Mouse (Mus musculus) liver, embryonic 13.5 days (tissue): ENCODE data around the gene Rnf121. TPM values are rescaled to one million over a fixed set of nuclear protein-coding genes. Genes with fewer than 3 reads are reported as not detected.

Experiments used
- ATAC-seq: fragments of 200-750 bp; cut with Nextera tagmentation; 2 replicates; pipeline ENCODE4 v1.8.0; 2017; ENCODE audit warnings: low read depth, mild to moderate bottlenecking, moderate number of reproducible peaks, moderate library complexity
- DNase-seq: peaks from one replicate; pipeline ENCODE4 v3.0.0; 2022
- H3K27ac ChIP-seq: fragments of 300-500 bp; sonication (generic); 2 replicates; pipeline ENCODE4 v1.5.1; 2015; ENCODE audit warnings: moderate library complexity, mild to moderate bottlenecking, inconsistent platforms
- H3K27me3 ChIP-seq: fragments of 300-500 bp; sonication (generic); 2 replicates; pipeline ENCODE4 v1.6.1; 2015; ENCODE audit warnings: mild to moderate bottlenecking, inconsistent platforms
- H3K36me3 ChIP-seq: fragments of 300-500 bp; sonication (generic); 2 replicates; pipeline ENCODE4 v1.6.1; 2015; ENCODE audit warnings: mild to moderate bottlenecking, inconsistent platforms
- H3K4me1 ChIP-seq: fragments of 300-500 bp; sonication (generic); replicated peaks from 2 replicates; pipeline ENCODE4 v1.6.1; 2015; ENCODE audit warnings: inconsistent platforms
- H3K4me2 ChIP-seq: fragments of 300-500 bp; sonication (generic); 2 replicates; pipeline ENCODE4 v1.6.1; 2015; ENCODE audit warnings: inconsistent platforms, mild to moderate bottlenecking, moderate library complexity
- H3K4me3 ChIP-seq: fragments of 300-500 bp; sonication (generic); replicated peaks from 2 replicates; pipeline ENCODE4 v1.5.1; 2015; ENCODE audit warnings: mild to moderate bottlenecking, inconsistent platforms
- H3K9ac ChIP-seq: fragments of 300-500 bp; sonication (generic); 2 replicates; pipeline ENCODE4 v1.6.1; 2015; ENCODE audit warnings: mild to moderate bottlenecking, inconsistent platforms
- H3K9me3 ChIP-seq: fragments of 300-500 bp; sonication (generic); replicated peaks from 2 replicates; pipeline ENCODE4 v1.6.1; 2016; ENCODE audit warnings: inconsistent platforms
- WGBS: fragments of 180-500 bp; shearing (Covaris S2); methylation state at CpG from one replicate; pipeline ENCODE4 v1.1.7; 2015; ENCODE audit not compliant: insufficient replicate concordance; 5-methylcytosine and 5-hydroxymethylcytosine counted together
- polyA plus RNA-seq: library from polyadenylated mRNA; unstranded; fragments of >200 nt; fragmentation: Nextera tagmentation; extraction: Ambion mirVana; gene quantifications from 2 replicates; pipeline ENCODE4 v1.2.1, GENCODE M21; 2015

Rnf121 gene
- polyA plus RNA-seq, 1 experiment from 2014 or later = 11.6 TPM

DNA sequence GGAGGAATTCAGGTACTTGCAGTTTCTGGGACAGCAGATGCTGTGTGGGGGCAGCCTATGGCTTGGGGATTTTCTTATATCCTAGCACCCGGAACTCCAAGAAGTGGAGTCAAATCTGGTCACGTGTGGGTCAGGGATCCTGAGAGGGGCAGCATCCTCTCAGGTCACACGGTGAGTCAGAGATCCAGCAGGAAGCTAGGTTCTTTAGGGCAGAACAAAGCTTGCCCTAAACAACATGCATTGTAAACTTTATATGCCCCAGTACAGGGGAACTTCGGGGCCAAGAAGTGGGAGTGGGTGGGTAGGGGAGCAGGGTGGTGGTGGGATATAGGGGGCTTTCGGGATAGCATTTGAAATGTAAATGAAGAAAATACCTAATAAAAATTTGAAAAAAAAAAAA is 35.6 kb upstream of the Rnf121 start:
- Histone ChIP-seq H3K27me3 (peaks cover 20% of the 10 kb centered on the region), H3K9me3 (no peaks in the 10 kb centered on the region), H3K4me1 (peaks cover 42% of the 10 kb centered on the region), H3K4me2 (0 out of 2 replicates have a peak overlapping the region, but pooled peaks have one; percentile 73), H3K27ac (no peak overlapping the region), H3K4me3 (0 out of 2 replicates have a peak overlapping the region, but pooled peaks have one; percentile 44), H3K9ac (no peak overlapping the region), H3K36me3 (no peaks in the 10 kb centered on the region)
- DNase-seq = no peak
- WGBS = 54% methylated on average over 5 of the region's 5 CpGs
- ATAC-seq = no peak

DNA sequence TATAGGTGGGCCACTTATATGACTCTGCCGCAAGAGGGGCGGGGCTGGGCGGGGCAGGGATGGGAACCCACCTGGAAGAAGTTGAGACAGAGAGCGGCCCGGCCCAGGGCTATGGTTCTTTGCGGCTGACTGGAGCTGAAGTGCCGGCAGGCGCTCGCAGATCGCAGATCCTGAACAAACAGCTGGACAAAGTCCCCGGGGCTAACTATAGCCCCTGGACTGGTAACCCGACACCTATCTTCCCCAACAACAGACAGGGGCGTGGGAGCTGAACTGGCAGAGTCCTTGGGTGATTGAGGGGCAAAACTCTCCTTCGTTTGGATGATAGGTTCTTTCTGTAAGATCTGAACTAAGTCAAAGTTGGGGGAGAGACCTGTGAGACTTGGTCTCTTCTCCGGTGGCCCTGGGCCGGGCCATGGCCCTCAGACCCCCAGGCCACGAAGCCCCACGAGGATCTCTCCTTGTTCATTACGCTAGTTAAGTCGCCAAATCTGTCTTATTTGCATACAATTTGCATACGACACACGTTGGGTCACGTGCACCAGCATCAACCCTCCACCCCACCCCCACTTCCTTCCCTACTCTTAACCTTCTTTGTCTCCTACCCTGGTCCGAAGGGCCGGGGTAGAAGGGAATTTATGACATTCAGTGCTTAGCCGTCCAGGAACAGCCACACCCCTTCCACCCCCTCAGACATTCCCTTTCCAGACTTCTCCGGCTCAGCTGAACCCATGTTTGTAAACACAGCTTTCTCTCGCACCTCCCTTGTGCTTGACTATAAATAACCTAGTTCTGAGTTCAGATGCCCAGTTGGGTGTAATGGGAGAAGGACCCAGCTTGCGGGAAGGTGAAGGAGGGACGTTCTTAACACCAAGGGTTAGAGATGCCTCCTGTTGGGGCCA is 34.7 kb upstream of the Rnf121 start:
- H3K27ac ChIP-seq = no peak overlapping the region
- H3K4me3 ChIP-seq = peak overlapping the region; percentile 44
- H3K36me3 ChIP-seq = no peaks in the 10 kb centered on the region
- no peak for DNase-seq
- peak; percentile 59 for ATAC-seq
- 6% methylated on average over 30 of the region's 30 CpGs for WGBS
- H3K4me1 ChIP-seq = peaks cover 42% of the 10 kb centered on the region
- H3K9ac ChIP-seq = peak overlapping the region; percentile 7
- no peaks in the 10 kb centered on the region for H3K9me3 ChIP-seq
- peaks cover 20% of the 10 kb centered on the region for H3K27me3 ChIP-seq
- H3K4me2 ChIP-seq = peak overlapping the region; percentile 73

DNA sequence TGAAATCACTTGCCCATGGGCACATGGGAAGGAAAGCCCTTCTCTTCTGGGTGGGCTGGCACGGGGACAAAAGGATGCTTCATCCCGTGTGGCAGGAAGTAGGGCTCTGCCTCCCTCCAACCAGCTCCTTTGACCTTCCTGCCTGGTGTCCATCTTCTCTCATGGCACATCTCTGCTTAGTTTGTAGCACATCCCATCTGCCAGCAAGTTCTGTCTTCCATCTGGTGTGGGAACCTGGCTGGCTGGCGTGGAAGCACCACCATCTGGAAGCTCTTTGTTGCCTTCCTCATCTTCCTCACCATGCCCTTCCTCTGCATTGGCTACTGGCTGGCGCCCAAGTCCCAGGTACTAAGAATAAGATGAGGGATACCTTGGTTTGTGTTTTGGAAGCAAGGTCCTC is 22.1 kb upstream of the Rnf121 start:
- 67% methylated on average over 4 of the region's 4 CpGs for WGBS
- H3K4me1 ChIP-seq = no peaks in the 10 kb centered on the region
- DNase-seq (no peak), ATAC-seq (no peak)
- no peak overlapping the region for H3K4me2 ChIP-seq
- no peak overlapping the region for H3K4me3 ChIP-seq
- no peak overlapping the region for H3K27ac ChIP-seq
- H3K9me3 ChIP-seq = no peaks in the 10 kb centered on the region
- no peak overlapping the region for H3K9ac ChIP-seq
- no peaks in the 10 kb centered on the region for H3K27me3 ChIP-seq
- peaks cover 24% of the 10 kb centered on the region for H3K36me3 ChIP-seq

DNA sequence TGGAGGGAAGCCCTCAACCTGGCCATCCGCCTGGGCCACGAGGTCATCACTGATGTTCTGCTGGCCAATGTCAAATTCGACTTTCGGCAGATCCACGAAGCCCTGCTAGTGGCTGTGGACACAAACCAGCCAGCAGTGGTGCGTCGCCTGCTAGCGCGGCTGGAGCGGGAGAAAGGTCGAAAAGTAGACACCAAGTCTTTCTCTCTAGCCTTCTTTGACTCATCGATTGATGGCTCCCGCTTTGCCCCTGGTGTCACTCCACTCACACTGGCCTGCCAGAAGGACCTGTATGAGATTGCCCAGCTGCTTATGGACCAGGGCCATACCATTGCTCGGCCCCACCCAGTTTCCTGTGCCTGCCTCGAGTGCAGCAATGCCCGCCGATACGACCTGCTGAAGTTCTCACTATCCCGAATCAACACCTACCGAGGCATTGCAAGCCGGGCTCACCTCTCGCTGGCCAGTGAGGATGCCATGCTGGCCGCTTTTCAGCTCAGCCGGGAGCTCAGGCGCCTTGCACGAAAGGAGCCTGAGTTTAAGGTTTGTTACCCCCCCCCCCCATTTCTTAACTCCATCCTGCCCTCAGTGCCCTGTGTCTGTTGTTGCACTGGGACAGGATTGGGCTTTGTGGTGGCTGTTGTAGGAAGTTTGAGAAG is 18.9 kb upstream of the Rnf121 start:
- H3K4me3 ChIP-seq = no peak overlapping the region
- no peak overlapping the region for H3K9ac ChIP-seq
- H3K4me1 ChIP-seq = no peaks in the 10 kb centered on the region
- H3K4me2 ChIP-seq = no peak overlapping the region
- H3K27me3 ChIP-seq = no peaks in the 10 kb centered on the region
- no peak for DNase-seq
- WGBS = 85% methylated on average over 26 of the region's 26 CpGs
- H3K9me3 ChIP-seq = no peaks in the 10 kb centered on the region
- H3K36me3 ChIP-seq = peaks cover 53% of the 10 kb centered on the region
- no peak for ATAC-seq
- H3K27ac ChIP-seq = no peak overlapping the region

DNA sequence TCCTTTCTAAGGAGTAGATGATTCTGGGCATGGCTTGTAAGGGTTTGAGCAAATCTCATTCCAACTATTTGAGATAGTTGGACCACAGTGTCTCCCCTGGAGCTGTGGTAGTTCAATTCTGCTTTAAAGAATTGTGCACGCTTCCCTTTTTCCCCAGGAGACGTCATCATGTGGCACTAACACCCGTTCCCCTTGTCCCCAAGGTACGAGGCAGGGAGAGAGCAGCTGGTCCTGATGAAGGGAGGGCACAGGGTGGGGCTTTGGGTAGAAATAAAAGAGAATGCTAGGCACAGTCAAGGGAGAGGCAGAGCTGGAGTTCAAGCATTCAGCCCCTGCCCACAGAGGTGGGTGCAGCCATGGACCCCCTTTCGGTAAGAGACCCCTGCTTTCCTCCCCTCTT is 17.5 kb upstream of the Rnf121 start, which contains the start of gene Trpc2:
Trpc2 (plus strand) TSS at position 301 of the 400 bp plus-strand sequence.
- no peak within 1 kb of the TSS for H3K9ac ChIP-seq
- H3K4me2 ChIP-seq = no peak within 1 kb of the TSS
- no peak within 1 kb of the TSS for H3K27ac ChIP-seq
- no peaks in the 10 kb centered on the region for H3K9me3 ChIP-seq
- 72% methylated on average over 5 of the region's 5 CpGs for WGBS
- DNase-seq (no peak), ATAC-seq (no peak)
- H3K36me3 ChIP-seq = peaks cover 64% of the 10 kb centered on the region
- no peaks in the 10 kb centered on the region for H3K27me3 ChIP-seq
- no peaks in the 10 kb centered on the region for H3K4me1 ChIP-seq
- no peak within 1 kb of the TSS for H3K4me3 ChIP-seq

DNA sequence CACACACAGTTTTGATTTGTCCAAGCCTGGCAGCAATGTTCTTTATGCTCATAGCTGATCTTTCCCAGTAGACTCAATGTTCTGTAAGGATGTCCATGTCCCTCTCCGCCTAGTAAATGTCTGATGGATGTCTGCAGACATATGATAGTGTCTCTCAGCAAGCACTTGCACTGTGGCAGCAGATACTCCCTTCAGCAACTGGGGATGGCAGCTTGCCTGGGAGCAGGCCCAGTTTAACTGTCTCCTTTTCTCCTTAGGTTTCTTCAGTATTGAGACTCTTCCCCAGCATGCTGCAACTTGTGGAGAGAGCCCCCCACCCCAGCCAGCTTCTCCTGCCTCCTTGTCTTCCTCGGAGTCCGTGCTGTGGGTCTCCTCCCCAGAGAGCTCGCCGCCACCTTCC is 16.5 kb upstream of the Rnf121 start:
- Histone ChIP-seq H3K9me3 (no peaks in the 10 kb centered on the region), H3K4me1 (no peaks in the 10 kb centered on the region), H3K27ac (no peak overlapping the region), H3K27me3 (no peaks in the 10 kb centered on the region), H3K4me3 (no peak overlapping the region), H3K4me2 (no peak overlapping the region), H3K36me3 (peaks cover 75% of the 10 kb centered on the region), H3K9ac (no peak overlapping the region)
- ATAC-seq = no peak
- WGBS = 81% methylated on average over 5 of the region's 5 CpGs
- DNase-seq = no peak

DNA sequence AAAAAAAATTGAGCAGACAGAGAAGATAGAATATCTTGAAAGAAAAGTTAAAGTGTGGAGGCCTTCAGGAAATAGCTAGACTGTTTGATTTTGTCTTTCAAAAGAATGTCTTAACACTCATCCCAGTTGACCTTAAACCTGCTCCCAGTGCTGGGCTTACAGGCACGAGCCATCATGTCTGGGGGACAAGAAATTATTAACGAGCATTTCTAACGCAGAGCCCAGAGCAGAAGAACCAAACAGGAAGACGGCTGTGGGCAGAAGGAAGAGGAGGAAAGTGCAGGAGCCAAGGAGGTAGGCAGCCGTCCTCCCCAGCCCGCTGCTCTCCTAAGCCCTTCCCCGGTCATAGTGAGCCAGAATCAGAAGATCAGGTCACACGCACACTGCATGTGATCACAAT is 15.0 kb upstream of the Rnf121 start:
- 80% methylated on average over 8 of the region's 8 CpGs for WGBS
- ATAC-seq = no peak
- no peak overlapping the region for H3K27ac ChIP-seq
- H3K36me3 ChIP-seq = peaks cover 88% of the 10 kb centered on the region
- no peaks in the 10 kb centered on the region for H3K9me3 ChIP-seq
- H3K4me2 ChIP-seq = no peak overlapping the region
- DNase-seq = no peak
- H3K4me3 ChIP-seq = no peak overlapping the region
- H3K9ac ChIP-seq = no peak overlapping the region
- H3K4me1 ChIP-seq = no peaks in the 10 kb centered on the region
- no peaks in the 10 kb centered on the region for H3K27me3 ChIP-seq

DNA sequence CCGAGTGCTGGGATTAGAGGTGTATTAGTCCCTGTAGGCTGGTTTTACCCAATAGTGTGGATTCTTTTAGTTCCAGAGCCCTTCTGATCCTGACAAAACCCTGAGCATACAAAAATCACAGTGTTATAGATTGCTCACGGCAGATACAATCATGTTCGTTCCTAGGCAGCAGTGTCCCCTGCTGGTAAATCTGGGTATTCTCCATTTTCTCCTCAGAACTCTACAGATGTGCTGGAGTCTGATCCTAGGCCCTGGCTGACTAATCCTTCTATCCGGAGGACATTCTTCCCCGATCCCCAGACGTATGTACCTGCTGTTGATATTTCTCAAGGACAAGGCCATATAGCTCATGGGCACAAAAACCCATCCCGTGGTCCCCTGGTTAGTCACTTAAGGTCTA is 13.2 kb upstream of the Rnf121 start:
- DNase-seq = no peak
- no peaks in the 10 kb centered on the region for H3K4me1 ChIP-seq
- ATAC-seq = no peak
- H3K27me3 ChIP-seq = no peaks in the 10 kb centered on the region
- no peak overlapping the region for H3K27ac ChIP-seq
- no peaks in the 10 kb centered on the region for H3K9me3 ChIP-seq
- H3K36me3 ChIP-seq = peaks cover 93% of the 10 kb centered on the region
- H3K4me2 ChIP-seq = no peak overlapping the region
- WGBS = 74% methylated on average over 7 of the region's 7 CpGs
- H3K4me3 ChIP-seq = no peak overlapping the region
- H3K9ac ChIP-seq = no peak overlapping the region

DNA sequence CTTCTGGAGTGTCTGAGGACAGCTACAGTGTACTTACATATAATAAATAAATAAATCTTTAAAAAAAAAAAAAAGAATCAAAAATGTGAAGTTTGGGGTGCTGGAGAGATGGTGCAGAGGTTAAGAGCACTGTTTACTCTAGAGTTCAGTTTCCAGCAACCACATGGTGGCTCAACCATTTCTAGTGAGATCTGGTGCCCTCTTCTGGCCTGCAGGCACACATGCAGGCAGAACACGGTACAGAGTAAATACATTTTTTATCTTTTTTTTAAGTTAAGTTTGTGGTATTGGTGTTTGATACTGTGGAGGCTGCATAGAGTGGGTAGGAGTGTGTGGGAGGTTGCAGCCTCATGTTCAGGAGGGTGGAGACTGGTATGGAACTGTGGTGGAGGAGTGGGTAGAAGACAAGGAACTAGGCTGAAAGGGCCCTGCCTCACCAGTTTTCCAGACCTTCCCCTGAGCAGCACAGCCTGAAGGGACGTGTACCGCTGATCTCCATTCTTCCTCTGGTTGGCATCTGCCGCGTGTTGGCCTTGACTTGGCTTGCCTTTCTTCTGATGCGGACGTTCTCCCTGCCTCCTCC is 11.5 kb upstream of the Rnf121 start:
- ATAC-seq (peak; percentile 36; the same call in 1 of the 2 replicates), DNase-seq (no peak)
- Histone ChIP-seq H3K4me1 (no peaks in the 10 kb centered on the region), H3K27me3 (no peaks in the 10 kb centered on the region), H3K4me3 (no peak overlapping the region), H3K9ac (no peak overlapping the region), H3K4me2 (no peak overlapping the region), H3K27ac (no peak overlapping the region), H3K36me3 (peaks cover 90% of the 10 kb centered on the region), H3K9me3 (no peaks in the 10 kb centered on the region)
- 73% methylated on average over 7 of the region's 7 CpGs for WGBS

DNA sequence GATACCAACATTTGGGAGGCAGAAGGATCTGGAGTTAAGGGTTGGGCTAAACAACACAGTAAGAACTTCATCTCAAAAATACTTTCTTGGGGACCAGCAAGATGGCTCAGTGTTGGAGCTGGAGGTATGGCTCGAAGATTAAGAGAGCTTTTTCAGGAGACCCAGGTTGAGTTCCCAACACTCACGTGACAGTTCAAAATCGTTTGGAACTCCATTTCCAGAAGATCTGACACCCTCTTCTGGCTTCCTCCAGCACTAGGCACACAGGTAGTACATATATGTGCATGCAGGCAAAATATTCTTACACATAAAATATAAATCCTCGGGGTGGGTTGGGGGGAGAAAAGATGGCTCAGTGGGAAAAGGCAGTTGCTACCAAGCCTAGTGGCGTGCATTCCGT is 1.1 kb upstream of the Rnf121 start:
- DNase-seq = no peak
- Histone ChIP-seq H3K27ac (peak overlapping the region; percentile 62; the same call in 1 of the 2 replicates), H3K4me2 (peak overlapping the region; percentile 77), H3K4me3 (peak overlapping the region; percentile 78), H3K36me3 (peaks cover 18% of the 10 kb centered on the region), H3K4me1 (peaks cover 46% of the 10 kb centered on the region), H3K9ac (peak overlapping the region; percentile 79), H3K9me3 (no peaks in the 10 kb centered on the region), H3K27me3 (no peaks in the 10 kb centered on the region)
- 61% methylated on average over 6 of the region's 6 CpGs for WGBS
- no peak for ATAC-seq

DNA sequence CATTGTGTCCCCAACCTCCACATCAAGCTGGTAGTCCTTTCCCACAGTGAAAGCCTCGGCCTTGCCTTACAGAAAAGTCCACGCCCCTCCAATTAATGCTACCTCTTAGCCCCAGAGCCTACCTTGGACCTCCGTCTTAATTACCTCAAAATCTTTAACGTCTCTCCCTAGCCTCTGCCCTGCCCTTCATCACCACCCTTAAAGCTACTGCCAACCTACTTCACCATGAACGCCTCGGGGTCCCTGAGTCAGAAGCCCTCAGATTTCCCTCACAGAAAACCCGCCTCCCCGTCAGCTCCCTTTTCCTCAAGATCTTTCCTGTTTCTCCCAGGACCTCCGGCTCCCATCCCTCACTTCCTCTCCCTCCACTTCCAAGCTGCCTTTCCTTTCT is 619 bp downstream of the Rnf121 start:
- ATAC-seq = no peak
- Histone ChIP-seq H3K4me1 (peaks cover 54% of the 10 kb centered on the region), H3K4me2 (peak overlapping the region; percentile 77), H3K36me3 (peaks cover 11% of the 10 kb centered on the region), H3K9ac (peak overlapping the region; percentile 79), H3K27ac (peak overlapping the region; percentile 62), H3K4me3 (peak overlapping the region; percentile 78), H3K9me3 (no peaks in the 10 kb centered on the region), H3K27me3 (no peaks in the 10 kb centered on the region)
- under 1% methylated on average over 9 of the region's 9 CpGs for WGBS
- no peak for DNase-seq
